Mouse (Mus musculus) midbrain, embryonic 11.5 days (tissue): ENCODE measurements around the gene Chrna10. TPM values are rescaled to one million over a fixed set of nuclear protein-coding genes. Genes with fewer than 3 reads are reported as not detected.
A peak's percentile ranks its signal among the peaks of the same experiment; 100 is the strongest.

ENCODE experiments used
- ATAC-seq: fragments of 200-750 bp; cut with Nextera tagmentation; 2 replicates; pipeline ENCODE4 v1.8.0; 2017; ENCODE audit warnings: moderate TSS enrichment, moderate library complexity; ENCODE audit not compliant: low FRiP score
- DNase-seq: peaks from one replicate; pipeline ENCODE4 v3.0.0; 2015; ENCODE audit warnings: low spot score; ENCODE audit errors: missing footprints
- H3K27ac ChIP-seq: fragments of 300-500 bp; sonication (generic); 2 replicates; pipeline ENCODE4 v1.5.1; 2014; ENCODE audit warnings: low read depth, low read length
- H3K27me3 ChIP-seq: fragments of 300-500 bp; sonication (generic); 2 replicates; pipeline ENCODE4 v1.6.1; 2014; ENCODE audit warnings: mild to moderate bottlenecking, low read length, moderate library complexity, mixed read lengths; ENCODE audit not compliant: control insufficient read depth, insufficient read depth
- H3K36me3 ChIP-seq: fragments of 300-500 bp; sonication (generic); 2 replicates; pipeline ENCODE4 v1.6.1; 2014; ENCODE audit warnings: mild to moderate bottlenecking, low read length, moderate library complexity, mixed read lengths; ENCODE audit not compliant: control insufficient read depth, insufficient read depth
- H3K4me1 ChIP-seq: fragments of 300-500 bp; sonication (generic); 2 replicates; pipeline ENCODE4 v1.6.1; 2014; ENCODE audit warnings: low read length; ENCODE audit not compliant: control insufficient read depth, insufficient read depth
- H3K4me2 ChIP-seq: fragments of 300-500 bp; sonication (generic); 2 replicates; pipeline ENCODE4 v1.6.1; 2014; ENCODE audit warnings: mild to moderate bottlenecking, moderate library complexity
- H3K4me3 ChIP-seq: fragments of 300-500 bp; sonication (generic); 2 replicates; pipeline ENCODE4 v1.5.1; 2014; ENCODE audit warnings: low read depth, low read length
- H3K9ac ChIP-seq: fragments of 300-500 bp; sonication (generic); 2 replicates; pipeline ENCODE4 v1.6.1; 2014; ENCODE audit warnings: low read length
- H3K9me3 ChIP-seq: fragments of 300-500 bp; sonication (generic); 2 replicates; pipeline ENCODE4 v1.6.1; 2016; ENCODE audit warnings: low read length; ENCODE audit not compliant: control insufficient read depth
- WGBS: fragments of 180-500 bp; shearing (Covaris S2); extraction: QIAGEN DNeasy Blood & Tissue Kit; methylation state at CpG from one replicate; pipeline ENCODE4 v1.1.7; 2014; 5-methylcytosine and 5-hydroxymethylcytosine counted together
- polyA plus RNA-seq: library from polyadenylated mRNA; unstranded; fragments of >200 nt; fragmentation: Nextera tagmentation; extraction: Ambion mirVana; gene quantifications from 2 replicates; pipeline ENCODE4 v1.2.1, GENCODE M21; 2014

Chrna10 gene
- polyA plus RNA-seq, result not detected in 2 replicates

GRCm38 (mm10) chr7:102116579-102117331, at the start of gene Chrna10:
TSS of gene Chrna10 (minus strand) at chr7:102116828.
- Histone ChIP-seq H3K36me3 (peaks cover 20% of the 10 kb centered on the region), H3K4me1 (no peaks in the 10 kb centered on the region), H3K9ac (no peak within 1 kb of the TSS), H3K27me3 (no peaks in the 10 kb centered on the region), H3K4me3 (no peak within 1 kb of the TSS), H3K4me2 (no peak within 1 kb of the TSS), H3K9me3 (no peaks in the 10 kb centered on the region), H3K27ac (no peak within 1 kb of the TSS)
- WGBS, result 34% methylated on average over 7 of the region's 7 CpGs
- DNase-seq, result no peak
- no peak for ATAC-seq

GRCm38 (mm10) chr7:102153691-102154090, 37.1 kb upstream of the Chrna10 start:
- H3K36me3 ChIP-seq, result peaks cover 13% of the 10 kb centered on the region
- 96% methylated on average over 5 of the region's 5 CpGs for WGBS

GRCm38 (mm10) chr7:102137898-102138297, 21.3 kb upstream of the Chrna10 start:
- H3K36me3 ChIP-seq, result peaks cover 24% of the 10 kb centered on the region
- 98% methylated on average over 5 of the region's 5 CpGs for WGBS
- DNase-seq (no peak), ATAC-seq (no peak)
- H3K27me3 ChIP-seq, result no peaks in the 10 kb centered on the region
- no peak overlapping the region for H3K4me3 ChIP-seq
- H3K4me1 ChIP-seq, result no peaks in the 10 kb centered on the region
- H3K4me2 ChIP-seq, result no peak overlapping the region
- H3K9ac ChIP-seq, result no peak overlapping the region
- no peak overlapping the region for H3K27ac ChIP-seq
- no peaks in the 10 kb centered on the region for H3K9me3 ChIP-seq

More at GRCm38 (mm10) chr7:102153691-102154090, 37.1 kb upstream of the Chrna10 start:
- H3K9ac ChIP-seq, result no peak overlapping the region
- H3K4me3 ChIP-seq, result no peak overlapping the region
- no peaks in the 10 kb centered on the region for H3K4me1 ChIP-seq
- DNase-seq, result no peak
- H3K27me3 ChIP-seq, result no peaks in the 10 kb centered on the region
- no peaks in the 10 kb centered on the region for H3K9me3 ChIP-seq
- H3K27ac ChIP-seq, result no peak overlapping the region
- ATAC-seq, result no peak
- no peak overlapping the region for H3K4me2 ChIP-seq

GRCm38 (mm10) chr7:102137464-102137863, 20.8 kb upstream of the Chrna10 start:
- Histone ChIP-seq H3K4me2 (no peak overlapping the region), H3K9ac (no peak overlapping the region), H3K27me3 (no peaks in the 10 kb centered on the region), H3K27ac (no peak overlapping the region), H3K9me3 (no peaks in the 10 kb centered on the region), H3K36me3 (peaks cover 26% of the 10 kb centered on the region), H3K4me1 (no peaks in the 10 kb centered on the region), H3K4me3 (no peak overlapping the region)
- peak; percentile 91 for DNase-seq
- no peak for ATAC-seq
- WGBS, result 94% methylated on average over 1 of the region's 1 CpGs

- no peaks in the 10 kb centered on the region for H3K27me3 ChIP-seq
- H3K9ac ChIP-seq, result no peak overlapping the region
- no peaks in the 10 kb centered on the region for H3K9me3 ChIP-seq
- H3K4me1 ChIP-seq, result no peaks in the 10 kb centered on the region
- DNase-seq (no peak), ATAC-seq (no peak)
- H3K27ac ChIP-seq, result no peak overlapping the region
- WGBS, result 95% methylated on average over 4 of the region's 4 CpGs
- no peak overlapping the region for H3K4me3 ChIP-seq
- H3K4me2 ChIP-seq, result no peak overlapping the region
- peaks cover 30% of the 10 kb centered on the region for H3K36me3 ChIP-seq
Observed at GRCm38 (mm10) chr7:102132395-102132794, 15.8 kb upstream of the Chrna10 start.

GRCm38 (mm10) chr7:102120326-102120725, 3.7 kb upstream of the Chrna10 start:
- no peak overlapping the region for H3K4me2 ChIP-seq
- no peaks in the 10 kb centered on the region for H3K9me3 ChIP-seq
- H3K27ac ChIP-seq, result no peak overlapping the region
- H3K36me3 ChIP-seq, result peaks cover 52% of the 10 kb centered on the region
- no peaks in the 10 kb centered on the region for H3K4me1 ChIP-seq
- WGBS, result 96% methylated on average over 10 of the region's 10 CpGs
- H3K27me3 ChIP-seq, result no peaks in the 10 kb centered on the region
- ATAC-seq, result no peak
- no peak overlapping the region for H3K9ac ChIP-seq
- H3K4me3 ChIP-seq, result no peak overlapping the region
- no peak for DNase-seq

GRCm38 (mm10) chr7:102117382-102117781, 754 bp upstream of the Chrna10 start:
- ATAC-seq, result no peak
- no peak overlapping the region for H3K4me3 ChIP-seq
- H3K9me3 ChIP-seq, result no peaks in the 10 kb centered on the region
- H3K27ac ChIP-seq, result no peak overlapping the region
- H3K36me3 ChIP-seq, result peaks cover 25% of the 10 kb centered on the region
- no peaks in the 10 kb centered on the region for H3K4me1 ChIP-seq
- no peak overlapping the region for H3K4me2 ChIP-seq
- H3K27me3 ChIP-seq, result no peaks in the 10 kb centered on the region
- 72% methylated on average over 6 of the region's 6 CpGs for WGBS
- H3K9ac ChIP-seq, result no peak overlapping the region
- DNase-seq, result no peak

- DNase-seq (peak; percentile 33), ATAC-seq (no peak)
- no peak overlapping the region for H3K9ac ChIP-seq
- no peaks in the 10 kb centered on the region for H3K36me3 ChIP-seq
- whole genome bisulfite sequencing, result 80% methylated on average over 45 of the region's 45 CpGs
- no peak overlapping the region for H3K4me3 ChIP-seq
- H3K4me1 ChIP-seq, result no peaks in the 10 kb centered on the region
- H3K27ac ChIP-seq, result no peak overlapping the region
- no peaks in the 10 kb centered on the region for H3K27me3 ChIP-seq
- H3K9me3 ChIP-seq, result no peaks in the 10 kb centered on the region
- H3K4me2 ChIP-seq, result no peak overlapping the region
Observed at GRCm38 (mm10) chr7:102113151-102113729, 3.4 kb downstream of the Chrna10 start.

- H3K9me3 ChIP-seq, result no peaks in the 10 kb centered on the region
- no peak overlapping the region for H3K4me2 ChIP-seq
- H3K27me3 ChIP-seq, result no peaks in the 10 kb centered on the region; the same call in 1 of the 2 replicates
- H3K4me3 ChIP-seq, result no peak overlapping the region
- ATAC-seq, result no peak
- no peak overlapping the region for H3K27ac ChIP-seq
- peak; percentile 51 for DNase-seq
- WGBS, result 89% methylated on average over 4 of the region's 4 CpGs
- H3K36me3 ChIP-seq, result no peaks in the 10 kb centered on the region
- H3K9ac ChIP-seq, result no peak overlapping the region
- peaks cover 5% of the 10 kb centered on the region for H3K4me1 ChIP-seq
Observed at GRCm38 (mm10) chr7:102109746-102110145, 6.9 kb downstream of the Chrna10 start.
